Comparison of ENCODE assay signal across 8 mouse cellular contexts in genomic region chr8:70611849-70612248, GRCm38 (mm10). TPM values are rescaled to one million over a fixed set of nuclear protein-coding genes. Genes with fewer than 3 reads are reported as not detected.
A peak's percentile ranks its signal among the peaks of the same experiment; 100 is the strongest.
DNase-seq lines count a peak whose midpoint lies in the region; ATAC-seq and TF ChIP-seq lines count a peak whose summit lies in the region.

No protein-coding gene starts in this region.

- H3K9ac ChIP-seq in embryonic facial prominence, embryonic 14.5 days (ENCODE audit: low read depth, low read length) = peak overlapping the region; percentile 64
- H3K9ac ChIP-seq in liver, adult 2 months (ENCODE audit: low read depth, low read length) = peak overlapping the region; percentile 56
- H3K9ac ChIP-seq in midbrain, postnatal 0 days (replicated peaks; ENCODE audit: low read length, poor library complexity, severe bottlenecking) = peak overlapping the region; percentile 46

- peak overlapping the region; percentile 99 for H3K27ac ChIP-seq in embryonic facial prominence, embryonic 14.5 days (replicated peaks; ENCODE audit: low read depth, low read length)
- H3K27ac ChIP-seq in kidney, adult 2 months (ENCODE audit: insufficient read depth, low read depth, low read length) = peak overlapping the region; percentile 68
- H3K27ac ChIP-seq in liver, adult 2 months (replicated peaks; ENCODE audit: insufficient read depth, low read depth, low read length) = peak overlapping the region; percentile 36
- no peak overlapping the region for H3K27ac ChIP-seq in midbrain, postnatal 0 days (ENCODE audit: low read depth, low read length)

- H3K79me2 ChIP-seq in C2C12 (ENCODE audit: control insufficient read depth, insufficient read depth) = peaks cover 13% of the 10 kb centered on the region
- peaks cover 2% of the 10 kb centered on the region; the same call in 1 of the 2 replicates for H3K79me2 ChIP-seq in liver, adult 2 months (ENCODE audit: control insufficient read depth, insufficient read depth, low read length)

- peak overlapping the region; percentile 83 for H3K4me2 ChIP-seq in embryonic facial prominence, embryonic 14.5 days (ENCODE audit: low read depth, low read length)
- peak overlapping the region; percentile 59 for H3K4me2 ChIP-seq in midbrain, postnatal 0 days (ENCODE audit: low read depth, low read length, poor library complexity, severe bottlenecking)

- WGBS in embryonic facial prominence, embryonic 14.5 days = 0% methylated on average over 6 of the region's 6 CpGs
- WGBS in kidney, adult 2 months = 0% methylated on average over 6 of the region's 6 CpGs
- WGBS in liver, adult 2 months = under 1% methylated on average over 6 of the region's 6 CpGs
- WGBS in midbrain, postnatal 0 days = under 1% methylated on average over 6 of the region's 6 CpGs

- no peaks in the 10 kb centered on the region for H3K9me3 ChIP-seq in embryonic facial prominence, embryonic 14.5 days (ENCODE audit: control insufficient read depth, low read length)
- no peaks in the 10 kb centered on the region for H3K9me3 ChIP-seq in midbrain, postnatal 0 days (ENCODE audit: low read length)

- TF ChIP-seq CTCF in C2C12 (IDR thresholded peaks at IDR 0.05; ENCODE audit: control insufficient read depth, insufficient read depth, insufficient read length) = peak; percentile 87
- TF ChIP-seq CTCF in kidney, adult 2 months (conservative IDR thresholded peaks at IDR 0.05; ENCODE audit: insufficient read depth, insufficient read length, low read depth, low read length) = peak; percentile 98
- peak; percentile 99 for TF ChIP-seq CTCF in liver, adult 2 months (IDR thresholded peaks at IDR 0.05; ENCODE audit: low read depth, low read length)
- peak; percentile 98 for TF ChIP-seq CTCF in midbrain, postnatal 0 days (IDR thresholded peaks at IDR 0.05)

- no peak for TF ChIP-seq POLR2A in kidney, adult 2 months (IDR thresholded peaks at IDR 0.05; ENCODE audit: low read depth, low read length)
- no peak for TF ChIP-seq POLR2A in liver, adult 2 months (IDR thresholded peaks at IDR 0.05; ENCODE audit: extremely low read depth, insufficient read depth, low read length)

- peaks cover 21% of the 10 kb centered on the region for H3K4me1 ChIP-seq in embryonic facial prominence, embryonic 14.5 days (ENCODE audit: control insufficient read depth, insufficient read depth, low read length)
- H3K4me1 ChIP-seq in kidney, adult 2 months (ENCODE audit: control insufficient read depth, insufficient read depth, low read length) = peaks cover 11% of the 10 kb centered on the region; the same call in 1 of the 2 replicates
- H3K4me1 ChIP-seq in liver, adult 2 months (ENCODE audit: control insufficient read depth, insufficient read depth, low read length) = peaks cover 4% of the 10 kb centered on the region; the same call in 1 of the 2 replicates
- H3K4me1 ChIP-seq in midbrain, postnatal 0 days (ENCODE audit: insufficient read depth, low read length) = peaks cover 20% of the 10 kb centered on the region

- H3K79me3 ChIP-seq in C2C12 (ENCODE audit: low read depth) = peaks cover 8% of the 10 kb centered on the region

- H3K36me3 ChIP-seq in C2C12 (ENCODE audit: control insufficient read depth, insufficient read depth) = no peaks in the 10 kb centered on the region
- no peaks in the 10 kb centered on the region for H3K36me3 ChIP-seq in embryonic facial prominence, embryonic 14.5 days (ENCODE audit: control insufficient read depth, insufficient read depth, low read length)
- no peaks in the 10 kb centered on the region for H3K36me3 ChIP-seq in kidney, adult 2 months (ENCODE audit: control insufficient read depth, insufficient read depth, low read length)
- H3K36me3 ChIP-seq in liver, adult 2 months (ENCODE audit: control insufficient read depth, insufficient read depth, low read length) = no peaks in the 10 kb centered on the region
- H3K36me3 ChIP-seq in midbrain, postnatal 0 days (ENCODE audit: insufficient read depth, low read length) = no peaks in the 10 kb centered on the region

- H3K27me3 ChIP-seq in C2C12 (ENCODE audit: control insufficient read depth, insufficient read depth, insufficient read length) = no peaks in the 10 kb centered on the region
- no peaks in the 10 kb centered on the region for H3K27me3 ChIP-seq in embryonic facial prominence, embryonic 14.5 days (replicated peaks; ENCODE audit: control insufficient read depth, insufficient read depth, low read length)
- H3K27me3 ChIP-seq in kidney, adult 2 months (replicated peaks; ENCODE audit: control insufficient read depth, insufficient read depth, low read length) = no peaks in the 10 kb centered on the region
- H3K27me3 ChIP-seq in liver, adult 2 months (ENCODE audit: control insufficient read depth, insufficient read depth, low read length) = peaks cover 3% of the 10 kb centered on the region; the same call in 1 of the 2 replicates
- H3K27me3 ChIP-seq in midbrain, postnatal 0 days (ENCODE audit: insufficient read depth, low read length) = no peaks in the 10 kb centered on the region

- ATAC-seq in embryonic facial prominence, embryonic 14.5 days (ENCODE audit: low read depth) = no peak
- no peak for ATAC-seq in midbrain, postnatal 0 days (ENCODE audit: low FRiP score)

- peak; percentile 82 for DNase-seq in adrenal gland, postnatal 25 days
- DNase-seq in embryonic facial prominence, embryonic 14.5 days (ENCODE audit: low spot score) = peak; percentile 78
- peak; percentile 83 to 90 for DNase-seq in heart, adult 9 months (ENCODE audit: low spot score in 2 of 2)
- DNase-seq in kidney, adult 2 months = peak; percentile 89
- peak; percentile 60 for DNase-seq in liver, adult 2 months (ENCODE audit: extremely low read depth, low read depth, low spot score)
- DNase-seq in midbrain, postnatal 0 days (ENCODE audit: low spot score) = peak; percentile 84
- DNase-seq in spleen, postnatal 4 days (ENCODE audit: low spot score in 2 of 2) = peak; percentile 93 to 97

- peak overlapping the region; percentile 28 for H3K4me3 ChIP-seq in C2C12 (ENCODE audit: insufficient read depth, poor library complexity, severe bottlenecking)
- peak overlapping the region; percentile 80 for H3K4me3 ChIP-seq in embryonic facial prominence, embryonic 14.5 days (ENCODE audit: low read depth, low read length)
- H3K4me3 ChIP-seq in kidney, adult 2 months (ENCODE audit: insufficient read depth, low read depth, low read length) = peak overlapping the region; percentile 52; the same call in 1 of the 2 replicates
- peak overlapping the region; percentile 60; the same call in 1 of the 2 replicates for H3K4me3 ChIP-seq in liver, adult 2 months (ENCODE audit: insufficient read depth, low read depth, low read length)
- H3K4me3 ChIP-seq in midbrain, postnatal 0 days (ENCODE audit: low read depth, low read length) = peak overlapping the region; percentile 69

- peak overlapping the region; percentile 78 for H3ac ChIP-seq in C2C12 (ENCODE audit: control insufficient read depth, insufficient read length, low read depth)

TF ChIP-seq in C2C12, 6 proteins besides CTCF, POLR2A, EP300 and RAD21 (continues in another document):
- peak; percentile 49 for TF ChIP-seq MYOD1 (IDR thresholded peaks at IDR 0.05; ENCODE audit: control insufficient read depth, insufficient read length, low read depth)

RNA-seq across cellular contexts. Expression of gene Ssbp4, which starts 3.2 kb away (rescaled TPM):
- polyA plus RNA-seq in C2C12 (2012; fragmentation: generic; extraction: Trizol) = 193 TPM
- 82.0 and 88.2 TPM in 2 replicates for total RNA-seq in adrenal gland, postnatal 25 days (2021)
- 120 and 132 TPM in 2 replicates for polyA plus RNA-seq in embryonic facial prominence, embryonic 14.5 days (2014; fragmentation: Nextera tagmentation; extraction: Ambion mirVana)
- polyA plus RNA-seq in kidney, adult 2 months (2012; rRNA removed) = 84.9 and 123 TPM in 2 replicates
- 2.3 and 5.0 TPM in 2 replicates for total RNA-seq in liver, adult 2 months (2014; rRNA removed)
- polyA plus RNA-seq in liver, adult 2 months (2012; rRNA removed) = 13.5 and 16.4 TPM in 2 replicates
- 279 and 392 TPM in 2 replicates for total RNA-seq in midbrain, postnatal 0 days (2014; rRNA removed)
- 230 and 247 TPM in 2 replicates for polyA plus RNA-seq in midbrain, postnatal 0 days (2015; fragmentation: Nextera tagmentation; extraction: Ambion mirVana)

RNA-seq across cellular contexts. Expression of gene Lrrc25, which starts 4.1 kb away (rescaled TPM):
- not detected for polyA plus RNA-seq in C2C12 (2012; fragmentation: generic; extraction: Trizol)
- 1.0 and 2.2 TPM in 2 replicates for total RNA-seq in adrenal gland, postnatal 25 days (2021)
- polyA plus RNA-seq in embryonic facial prominence, embryonic 14.5 days (2014; fragmentation: Nextera tagmentation; extraction: Ambion mirVana) = 1.8 and 2.3 TPM in 2 replicates
- polyA plus RNA-seq in kidney, adult 2 months (2012; rRNA removed) = 3.2 and 3.5 TPM in 2 replicates
- total RNA-seq in liver, adult 2 months (2014; rRNA removed) = 1.4 and 2.3 TPM in 2 replicates
- polyA plus RNA-seq in liver, adult 2 months (2012; rRNA removed) = 2.5 and 7.0 TPM in 2 replicates
- total RNA-seq in midbrain, postnatal 0 days (2014; rRNA removed) = 1.8 and 2.2 TPM in 2 replicates
- 0.74 and 1.4 TPM in 2 replicates for polyA plus RNA-seq in midbrain, postnatal 0 days (2015; fragmentation: Nextera tagmentation; extraction: Ambion mirVana)

RNA-seq across cellular contexts. Expression of gene Isyna1, which starts 17.7 kb away (rescaled TPM):
- polyA plus RNA-seq in C2C12 (2012; fragmentation: generic; extraction: Trizol) = 78.6 TPM
- 89.7 and 101 TPM in 2 replicates for total RNA-seq in adrenal gland, postnatal 25 days (2021)
- polyA plus RNA-seq in embryonic facial prominence, embryonic 14.5 days (2014; fragmentation: Nextera tagmentation; extraction: Ambion mirVana) = 94.5 and 107 TPM in 2 replicates
- 127 and 159 TPM in 2 replicates for polyA plus RNA-seq in kidney, adult 2 months (2012; rRNA removed)
- 3.2 and 6.4 TPM in 2 replicates for total RNA-seq in liver, adult 2 months (2014; rRNA removed)
- polyA plus RNA-seq in liver, adult 2 months (2012; rRNA removed) = 9.4 and 16.6 TPM in 2 replicates
- total RNA-seq in midbrain, postnatal 0 days (2014; rRNA removed) = 176 and 180 TPM in 2 replicates
- 140 and 146 TPM in 2 replicates for polyA plus RNA-seq in midbrain, postnatal 0 days (2015; fragmentation: Nextera tagmentation; extraction: Ambion mirVana)

RNA-seq across cellular contexts. Expression of gene Gdf15, which starts 20.4 kb away (rescaled TPM):
- 20.9 TPM for polyA plus RNA-seq in C2C12 (2012; fragmentation: generic; extraction: Trizol)
- 2.2 and 5.7 TPM in 2 replicates for total RNA-seq in adrenal gland, postnatal 25 days (2021)
- 0.28 and 0.29 TPM in 2 replicates for polyA plus RNA-seq in embryonic facial prominence, embryonic 14.5 days (2014; fragmentation: Nextera tagmentation; extraction: Ambion mirVana)
- polyA plus RNA-seq in kidney, adult 2 months (2012; rRNA removed) = 11.2 and 17.8 TPM in 2 replicates
- total RNA-seq in liver, adult 2 months (2014; rRNA removed) = 5.8 and 12.6 TPM in 2 replicates
- 23.8 and 27.7 TPM in 2 replicates for polyA plus RNA-seq in liver, adult 2 months (2012; rRNA removed)
- total RNA-seq in midbrain, postnatal 0 days (2014; rRNA removed) = 0.22 and 1.8 TPM in 2 replicates
- polyA plus RNA-seq in midbrain, postnatal 0 days (2015; fragmentation: Nextera tagmentation; extraction: Ambion mirVana) = 0.26 and 0.32 TPM in 2 replicates

RNA-seq across cellular contexts. Expression of gene Pgpep1, which starts 48.3 kb away (rescaled TPM):
- polyA plus RNA-seq in C2C12 (2012; fragmentation: generic; extraction: Trizol) = 34.9 TPM
- 98.1 and 129 TPM in 2 replicates for total RNA-seq in adrenal gland, postnatal 25 days (2021)
- polyA plus RNA-seq in embryonic facial prominence, embryonic 14.5 days (2014; fragmentation: Nextera tagmentation; extraction: Ambion mirVana) = 59.8 and 62.7 TPM in 2 replicates
- polyA plus RNA-seq in kidney, adult 2 months (2012; rRNA removed) = 296 TPM in 2 replicates
- total RNA-seq in liver, adult 2 months (2014; rRNA removed) = 39.1 and 42.6 TPM in 2 replicates
- polyA plus RNA-seq in liver, adult 2 months (2012; rRNA removed) = 91.3 and 117 TPM in 2 replicates
- total RNA-seq in midbrain, postnatal 0 days (2014; rRNA removed) = 40.2 and 60.6 TPM in 2 replicates
- 37.6 and 50.6 TPM in 2 replicates for polyA plus RNA-seq in midbrain, postnatal 0 days (2015; fragmentation: Nextera tagmentation; extraction: Ambion mirVana)

Comparison
In these comparisons a context has a peak if more than half of its experiments do, and no peak if none do; other contexts are left out.
1. H3K4me3 ChIP-seq: peak in every context shown above with its lines; median percentile 80 in embryonic facial prominence, embryonic 14.5 days; 69 in midbrain, postnatal 0 days; 60 in liver, adult 2 months; 52 in kidney, adult 2 months; 28 in C2C12.